Mouse (Mus musculus): Measurements from ENCODE around the gene H2afv.
A peak's percentile ranks its signal among the peaks of the same experiment; 100 is the strongest.
"Not testable (repeated sequence)": the region's sequence is repeated elsewhere in the genome, so short reads cannot be mapped to it uniquely, and the experiment has no call there.

The H2afv gene

GRCm38 (mm10) chr11:6465122-6465521 is 20.9 kb upstream of the H2afv start:
- DNase-seq, result peak; percentile 83

GRCm38 (mm10) chr11:6463159-6463837 is 19.1 kb upstream of the H2afv start:
- peak; percentile 52 for DNase-seq

DNA sequence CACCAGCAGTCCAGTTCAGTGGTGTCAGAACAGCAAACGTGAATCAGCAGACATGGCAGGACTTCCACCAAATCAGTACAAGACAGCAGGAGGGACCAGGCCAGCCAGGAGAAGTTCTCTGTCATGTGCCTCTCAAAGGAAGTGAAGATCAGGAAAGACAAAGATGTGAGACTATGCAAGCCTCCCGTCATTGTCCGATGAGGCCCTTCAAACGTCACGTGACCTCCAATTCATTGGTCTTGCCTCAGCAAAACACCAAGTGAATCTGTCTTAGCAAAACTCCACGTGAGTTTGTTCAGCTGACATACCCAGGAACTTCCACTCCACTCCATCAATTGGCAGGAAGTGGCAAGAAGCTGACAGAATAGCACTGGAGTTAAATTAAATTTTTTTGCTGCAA is 11.8 kb upstream of the H2afv start:
- peak; percentile 23 for DNase-seq

- peak; percentile 61 for DNase-seq
These were observed 3.9 kb upstream of the H2afv start for GRCm38 (mm10) chr11:6448155-6448554.

GRCm38 (mm10) chr11:6447493-6447892 is 3.2 kb upstream of the H2afv start:
- DNase-seq, result peak; percentile 77

- DNase-seq, result peak; percentile 72
These were observed 1.7 kb upstream of the H2afv start for GRCm38 (mm10) chr11:6445951-6446350.

DNA sequence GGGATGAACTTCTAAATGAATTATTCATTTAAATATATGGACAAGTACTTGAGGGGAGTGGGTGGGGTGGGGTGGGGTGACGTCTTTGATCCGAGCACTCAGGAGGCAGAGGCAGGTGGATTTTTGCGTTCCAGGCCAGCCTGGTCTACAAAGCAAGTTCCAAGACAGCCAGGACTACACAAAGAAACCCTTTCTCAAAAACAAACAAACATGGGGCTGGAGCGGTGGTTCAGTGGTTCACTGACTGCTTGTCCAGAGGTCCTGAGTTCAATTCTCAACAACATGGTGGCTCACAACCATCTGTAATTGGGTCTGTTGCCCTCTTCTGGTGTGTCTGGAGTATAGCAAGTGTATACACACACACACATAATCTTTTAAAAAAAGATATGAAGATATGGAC is 1.2 kb upstream of the H2afv start:
- DNase-seq, result peak; percentile 71

DNA sequence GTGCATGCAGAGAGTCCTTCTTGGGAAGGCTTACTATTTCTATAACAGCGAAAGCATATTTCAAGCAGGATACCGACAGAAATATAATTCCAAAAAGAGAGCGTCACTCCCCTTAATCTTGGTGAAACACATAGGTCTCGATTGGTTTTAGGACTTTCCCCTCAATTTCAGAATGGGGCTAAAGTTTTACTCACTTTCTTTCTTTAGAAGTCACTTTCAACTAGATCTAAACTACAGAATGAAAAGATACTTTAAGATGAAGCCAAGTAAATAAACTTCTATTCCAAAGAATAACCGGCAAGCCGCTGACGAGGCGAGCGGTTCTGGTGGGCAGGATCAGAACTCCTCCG is 541 bp downstream of the H2afv start:
- no peak for DNase-seq

- DNase-seq, result no peak
These were observed 1.1 kb downstream of the H2afv start for GRCm38 (mm10) chr11:6443102-6443501.

DNA sequence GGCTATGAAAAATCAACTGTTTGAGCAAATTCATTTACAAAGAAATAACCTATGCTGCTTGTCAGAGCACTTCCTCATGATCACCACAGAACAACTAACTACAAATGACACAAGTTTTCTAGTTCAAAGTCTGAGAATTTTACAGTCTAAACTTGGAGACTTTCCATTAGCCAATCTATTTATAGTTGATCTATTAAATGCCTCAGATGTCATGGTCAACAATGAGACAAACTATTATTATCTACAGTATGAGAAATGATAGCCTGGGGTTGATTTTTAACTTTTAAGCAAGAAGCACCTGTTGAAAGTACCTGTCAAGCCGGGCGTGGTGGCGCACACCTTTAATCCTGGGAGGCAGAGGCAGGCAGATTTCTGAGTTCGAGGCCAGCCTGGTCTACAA is 1.7 kb downstream of the H2afv start:
- no peak for DNase-seq

GRCm38 (mm10) chr11:6440171-6440570 is 4.1 kb downstream of the H2afv start:
- peak; percentile 56 for DNase-seq

GRCm38 (mm10) chr11:6437667-6438066 is 6.6 kb downstream of the H2afv start:
- peak; percentile 70 for DNase-seq

DNA sequence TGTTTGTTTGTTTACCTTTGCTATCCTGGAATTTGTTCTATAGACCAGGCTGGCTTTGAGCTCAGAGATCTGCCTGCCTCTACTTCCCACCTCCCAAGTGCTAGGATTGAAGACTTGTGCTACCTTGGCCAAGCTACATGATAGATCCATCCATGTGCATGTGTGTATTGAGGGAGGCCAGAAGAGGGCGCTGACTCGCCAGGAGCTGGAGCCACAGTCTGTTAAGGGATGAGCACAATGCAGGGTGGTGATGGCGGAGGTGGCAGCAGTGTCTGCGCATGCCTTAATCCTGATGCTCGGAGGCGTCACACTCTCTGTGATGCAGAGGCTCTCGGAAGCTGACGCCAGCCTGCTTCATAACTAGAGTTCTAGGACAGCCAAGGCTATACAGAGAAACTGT is 7.8 kb downstream of the H2afv start:
- peak; percentile 92 for DNase-seq

- DNase-seq, result no peak
These were observed 14.1 kb downstream of the H2afv start for GRCm38 (mm10) chr11:6430186-6430585.

DNA sequence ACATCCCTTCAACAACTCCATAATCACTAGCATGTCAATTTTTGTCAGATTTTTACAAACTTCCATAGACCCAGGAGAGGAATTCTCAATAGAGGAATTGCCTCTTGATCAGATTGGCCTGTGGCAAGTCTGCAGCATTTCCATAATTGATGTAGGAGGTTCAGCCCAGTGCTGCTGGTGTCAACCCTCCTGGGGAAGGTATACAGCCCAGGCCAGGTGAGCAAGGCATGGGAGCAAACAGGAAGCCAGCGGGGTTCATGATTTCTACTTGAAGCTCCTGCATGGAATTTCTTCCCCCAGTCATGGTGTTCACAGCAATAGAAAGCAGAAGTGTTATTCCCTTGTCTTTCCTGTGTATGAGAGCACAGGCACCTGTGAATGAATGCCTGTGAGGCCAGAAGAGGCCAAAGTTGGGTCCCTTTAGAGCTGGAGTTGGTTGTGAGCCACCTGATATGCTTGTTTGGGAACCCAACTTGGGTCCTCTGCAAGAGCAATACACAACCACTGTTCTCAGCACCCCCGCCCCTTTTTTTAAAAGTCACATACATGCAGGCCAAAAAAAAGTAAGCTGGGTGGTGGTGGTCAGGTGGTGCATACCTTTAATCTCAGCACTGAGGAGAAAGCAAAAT is 23.4 kb downstream of the H2afv start:
- no peak for DNase-seq

DNA sequence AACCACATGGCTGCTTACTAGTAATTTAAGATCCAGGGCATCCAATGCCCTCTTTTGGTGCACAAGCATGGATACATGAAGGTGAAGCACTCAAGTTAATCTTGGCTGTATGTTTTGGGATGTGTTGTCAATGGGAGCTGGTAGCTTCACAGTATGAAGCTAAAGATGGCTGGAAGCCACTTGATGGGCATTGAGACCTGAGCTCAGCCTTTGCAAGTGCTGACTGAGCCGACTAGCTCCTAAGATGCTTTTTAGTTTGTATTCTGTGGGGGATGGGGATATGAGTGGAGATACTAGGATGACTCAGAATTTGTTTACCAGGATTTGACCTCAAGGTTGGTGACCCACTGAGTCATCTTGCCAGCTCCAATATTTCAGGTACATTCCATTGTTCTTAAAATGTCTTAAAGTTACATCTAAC is 23.9 kb downstream of the H2afv start:
- no peak for DNase-seq

GRCm38 (mm10) chr11:6419156-6419555 is 25.1 kb downstream of the H2afv start:
- not testable (repeated sequence) for DNase-seq

GRCm38 (mm10) chr11:6418751-6419150 is 25.5 kb downstream of the H2afv start:
- DNase-seq, result no peak

DNA sequence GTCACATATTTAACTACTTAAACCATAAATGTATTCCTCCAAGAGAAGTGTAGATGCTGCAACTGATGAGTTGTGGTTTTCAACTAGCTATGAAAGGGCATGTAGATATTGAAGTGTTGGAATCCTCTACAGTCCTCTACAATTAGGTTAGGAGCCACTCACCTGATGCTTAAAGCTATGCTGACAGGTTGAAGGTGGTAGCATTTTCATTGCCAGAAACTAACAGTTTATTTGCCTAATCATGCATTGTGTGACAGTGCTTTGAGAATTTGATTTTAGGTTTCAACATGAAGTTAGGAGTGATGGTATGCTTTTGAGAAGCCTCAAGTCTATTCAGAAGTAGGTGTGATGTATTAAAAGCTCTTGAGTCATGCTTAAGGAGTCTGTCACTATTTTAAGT is 26.8 kb downstream of the H2afv start:
- DNase-seq, result no peak

DNA sequence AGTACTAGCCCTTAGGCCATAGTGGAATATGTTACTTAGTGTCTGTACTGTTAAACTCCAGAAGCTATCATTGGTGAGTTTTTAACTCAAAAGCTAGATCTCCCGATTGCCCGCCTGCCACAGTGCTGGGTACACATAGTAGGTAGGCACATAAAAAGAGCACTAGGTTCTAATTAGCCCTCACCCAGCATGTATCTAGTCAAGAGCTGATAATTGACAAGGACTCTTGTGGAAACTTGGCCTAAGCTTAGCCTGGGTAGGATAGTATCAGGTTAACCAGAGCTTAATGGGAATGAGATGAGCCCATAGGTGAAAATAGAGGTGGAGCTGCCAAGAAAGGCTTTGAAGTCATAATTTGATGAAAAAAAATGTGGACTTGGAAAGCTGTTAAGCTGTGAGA is 27.2 kb downstream of the H2afv start:
- no peak for DNase-seq

DNA sequence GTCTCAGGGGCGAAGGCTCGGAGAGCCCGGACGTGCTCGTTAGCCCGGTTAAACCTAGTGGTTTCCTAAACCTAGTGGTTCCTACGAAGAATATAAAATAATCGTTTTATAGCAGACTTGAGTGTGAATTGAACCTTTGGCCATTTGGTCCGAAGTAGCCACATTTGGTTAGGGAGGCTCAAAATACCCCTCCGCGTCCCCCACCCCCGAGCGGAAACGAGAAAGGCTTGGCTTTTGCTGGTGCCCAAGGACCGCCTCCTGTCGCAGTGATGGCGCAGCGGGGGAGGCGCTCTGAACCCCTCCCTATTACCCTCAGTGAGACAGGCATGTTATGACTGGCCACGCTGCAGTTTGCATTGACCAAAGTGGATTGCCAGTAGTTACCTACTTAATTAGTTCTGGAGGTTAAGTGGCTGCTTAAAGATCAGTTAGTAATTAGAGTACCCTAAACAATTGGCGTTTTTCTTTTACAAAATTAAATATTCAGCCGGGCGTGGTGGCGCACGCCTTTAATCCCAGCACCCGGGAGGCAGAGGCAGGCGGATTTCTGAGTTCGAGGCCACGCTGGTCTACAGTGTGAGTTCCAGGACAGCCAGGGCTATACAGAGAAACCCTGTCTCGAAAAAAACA is 27.7 kb downstream of the H2afv start:
- DNase-seq, result peak; percentile 98

- peak; percentile 100 for DNase-seq
These were observed 28.5 kb downstream of the H2afv start for GRCm38 (mm10) chr11:6415551-6416404.

DNA sequence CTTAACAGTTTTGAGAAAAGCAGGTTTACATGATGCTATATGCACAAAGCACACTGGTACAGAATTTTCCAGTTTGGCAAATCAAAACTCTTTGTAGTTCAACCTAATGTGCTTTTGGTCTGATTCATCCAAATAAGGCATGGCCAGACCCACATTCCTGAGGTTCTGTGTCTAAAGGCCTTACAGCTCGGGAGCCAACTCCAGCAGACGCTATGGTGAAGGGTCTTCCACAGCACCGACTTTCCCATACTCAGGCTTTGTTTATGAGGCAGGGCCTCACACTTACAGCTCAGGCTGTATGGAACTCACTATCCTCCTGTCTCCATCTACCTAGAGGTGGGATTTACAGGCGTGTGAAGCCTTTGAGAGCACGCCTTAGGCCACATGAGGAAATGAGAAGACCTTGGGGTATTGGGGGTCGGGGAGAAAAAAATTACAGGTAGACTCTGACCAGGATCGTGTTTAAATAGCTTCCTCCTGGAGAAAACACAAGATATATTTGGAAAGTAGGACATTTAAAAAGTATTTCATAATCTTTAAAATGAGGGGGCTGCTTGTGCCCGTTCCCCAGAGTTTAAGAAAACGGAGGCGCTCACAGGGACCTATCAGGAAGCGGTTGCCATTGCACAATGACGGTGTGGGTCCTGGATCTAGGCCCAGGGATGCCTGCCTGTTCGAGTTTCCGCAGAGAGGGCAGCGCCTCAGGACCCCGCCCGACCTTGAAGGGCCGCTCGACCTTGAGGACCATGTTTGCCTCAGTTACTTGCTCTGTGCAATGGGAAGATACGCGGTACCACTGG is 29.3 kb downstream of the H2afv start, which contains the start of gene Ppia:
Ppia (plus strand) TSS at position 693 of the 800 bp plus-strand sequence.
- peak; percentile 92 for DNase-seq

Measured in heart, adult 11 months (tissue).